Mouse (Mus musculus): ENCODE results near the gene Cul1.
"Not testable (repeated sequence)": the region's sequence is repeated elsewhere in the genome, so short reads cannot be mapped to it uniquely, and the experiment has no call there.

Gene Cul1

GRCm38 (mm10) chr6:47453098-47453497 is at the start of gene Cul1:
Gene Cul1 (plus strand): TSS chr6:47453398.
- no peak for DNase-seq (ENCODE audit: low spot score in 2 of 2)

- no peak for DNase-seq (ENCODE audit: low spot score in 2 of 2)
These were observed 48.5 kb upstream of the Cul1 start for GRCm38 (mm10) chr6:47404419-47405382.

GRCm38 (mm10) chr6:47412886-47413606 is 40.2 kb upstream of the Cul1 start:
- no peak for DNase-seq (ENCODE audit: low spot score in 2 of 2)

DNA sequence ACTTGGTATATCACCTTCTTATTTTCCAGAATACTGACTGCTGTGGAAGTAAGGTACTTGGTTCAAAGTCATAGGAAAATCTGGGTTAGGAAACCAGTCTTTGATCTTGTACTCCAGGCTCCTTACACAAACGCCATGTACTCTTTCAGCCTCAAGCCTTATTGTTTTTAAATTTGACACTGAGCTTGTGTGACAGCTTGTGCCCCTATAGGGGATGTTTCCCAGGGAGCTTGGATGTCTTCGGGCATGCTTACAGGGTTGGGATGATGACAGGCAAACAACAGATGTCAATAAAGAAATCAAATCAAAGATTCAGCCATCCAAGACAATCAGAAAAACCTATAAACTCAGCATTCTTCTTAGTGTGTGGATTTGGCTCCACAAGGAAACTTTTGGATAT is 39.5 kb upstream of the Cul1 start:
- DNase-seq (ENCODE audit: low spot score in 2 of 2) = no peak

DNA sequence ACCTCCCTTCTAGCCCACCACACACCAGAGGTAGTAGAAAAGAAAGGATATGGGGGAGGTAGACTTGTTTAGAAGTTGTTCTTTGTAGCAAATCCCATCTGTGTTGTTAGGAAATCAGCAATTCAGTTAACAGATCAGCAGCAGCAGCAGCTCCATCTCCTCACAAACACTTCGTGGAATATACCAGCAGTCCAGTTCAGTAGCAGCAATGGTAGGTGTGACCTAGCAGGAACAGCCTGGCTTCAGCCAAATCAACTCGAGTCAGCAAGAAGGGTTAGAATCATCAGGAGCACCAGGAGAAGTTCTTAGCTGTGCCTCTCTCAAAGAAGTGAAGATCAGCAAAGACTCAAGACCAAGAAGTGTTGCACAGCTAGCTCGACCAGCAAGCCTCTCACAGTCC is 34.5 kb upstream of the Cul1 start:
- no peak for DNase-seq (ENCODE audit: low spot score in 2 of 2)

- no peak for DNase-seq (ENCODE audit: low spot score in 2 of 2)
These were observed 33.0 kb upstream of the Cul1 start for GRCm38 (mm10) chr6:47420156-47420555.

DNA sequence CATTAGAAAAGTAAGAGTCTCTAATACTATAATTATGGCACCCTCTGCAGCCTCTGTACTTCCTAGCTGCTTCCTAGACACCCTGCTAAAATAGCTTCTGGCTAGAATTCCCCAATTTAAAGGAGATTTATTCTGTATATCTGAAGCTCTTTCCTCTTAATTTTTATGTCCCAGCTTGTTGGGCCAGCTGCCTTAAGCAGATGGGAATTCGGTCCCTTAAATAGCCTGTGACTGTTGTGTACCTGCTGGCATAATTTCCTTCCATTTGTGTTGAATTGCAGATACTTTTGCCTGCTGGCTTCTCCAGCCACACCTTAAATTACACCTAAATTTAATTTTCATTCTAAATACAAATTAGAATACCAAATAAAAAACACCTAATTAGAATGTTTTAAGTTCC is 32.0 kb upstream of the Cul1 start:
- DNase-seq (ENCODE audit: low spot score in 2 of 2) = no peak

DNA sequence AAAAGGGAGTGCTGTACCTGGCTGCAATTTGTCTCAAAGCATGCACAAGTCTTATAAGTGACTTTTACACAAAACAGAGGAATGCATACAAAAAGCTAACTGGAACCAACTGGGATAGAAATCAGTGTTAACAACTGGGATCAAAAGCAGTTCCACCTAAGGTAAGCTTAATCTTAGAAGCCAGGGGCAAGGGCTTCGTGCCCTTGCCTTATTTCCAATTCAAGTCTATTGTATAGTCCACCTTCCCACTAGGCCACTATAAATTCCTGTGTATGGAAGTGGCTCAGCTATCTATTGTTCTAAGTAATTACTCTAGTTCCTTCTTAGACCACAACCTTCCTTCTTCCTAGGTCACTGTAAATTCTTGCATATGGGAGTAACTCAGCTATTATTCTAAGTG is 27.1 kb upstream of the Cul1 start:
- no peak for DNase-seq (ENCODE audit: low spot score in 2 of 2)

- not testable (repeated sequence) for DNase-seq (ENCODE audit: low spot score in 2 of 2)
These were observed 26.6 kb upstream of the Cul1 start for GRCm38 (mm10) chr6:47426556-47426955.

- DNase-seq (ENCODE audit: low spot score in 2 of 2) = not testable (repeated sequence)
These were observed 20.4 kb upstream of the Cul1 start for GRCm38 (mm10) chr6:47432795-47433194.

DNA sequence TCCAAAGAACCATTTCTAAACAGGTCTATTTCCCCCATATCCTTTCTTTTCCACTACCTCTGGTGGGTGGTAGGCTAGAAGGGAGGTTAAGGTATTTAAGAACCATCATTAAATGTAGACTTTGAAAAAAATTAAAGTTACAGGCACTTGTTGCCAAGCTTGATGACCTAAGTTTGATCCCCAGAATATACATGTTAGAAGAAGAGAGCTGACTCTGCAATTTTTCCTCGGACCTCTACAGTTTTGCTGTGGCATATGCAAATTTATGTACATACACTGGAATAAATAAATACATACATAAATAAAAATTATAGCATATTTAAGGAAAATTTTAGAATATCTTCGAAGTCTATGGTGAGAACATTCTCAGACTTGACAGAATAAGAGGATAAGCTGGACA is 13.1 kb upstream of the Cul1 start:
- DNase-seq (ENCODE audit: low spot score in 2 of 2) = no peak

DNA sequence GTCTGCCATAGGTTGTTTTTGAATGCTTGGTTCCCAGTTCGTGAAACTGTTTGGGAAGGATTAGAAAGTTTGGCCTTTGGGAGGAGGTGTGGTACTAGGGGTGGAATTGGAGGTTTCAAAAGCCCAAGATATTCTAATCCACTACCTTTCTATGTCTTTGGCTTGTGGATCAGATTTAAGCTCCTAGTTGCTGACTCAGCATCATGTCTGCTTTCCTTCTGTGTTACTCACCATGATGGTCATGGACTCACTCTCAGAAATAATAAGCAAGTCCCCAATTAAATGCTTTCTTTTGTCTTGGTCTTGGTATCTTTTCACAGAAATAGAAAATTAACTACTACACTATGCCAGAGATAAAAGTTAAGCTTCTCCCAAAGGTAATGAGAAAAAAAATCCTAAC is 5.5 kb upstream of the Cul1 start:
- no peak for DNase-seq (ENCODE audit: low spot score in 2 of 2)

GRCm38 (mm10) chr6:47453522-47454130 is 428 bp downstream of the Cul1 start:
- peak; percentile 35 to 70 for DNase-seq (ENCODE audit: low spot score in 2 of 2)

- DNase-seq (ENCODE audit: low spot score in 2 of 2) = peak; percentile 58 to 71
These were observed 955 bp downstream of the Cul1 start for GRCm38 (mm10) chr6:47454131-47454574.

GRCm38 (mm10) chr6:47454575-47455571 is 1.7 kb downstream of the Cul1 start:
- peak; percentile 30 to 74 for DNase-seq (ENCODE audit: low spot score in 2 of 2)

GRCm38 (mm10) chr6:47455843-47456242 is 2.6 kb downstream of the Cul1 start:
- no peak for DNase-seq (ENCODE audit: low spot score in 2 of 2)

DNA sequence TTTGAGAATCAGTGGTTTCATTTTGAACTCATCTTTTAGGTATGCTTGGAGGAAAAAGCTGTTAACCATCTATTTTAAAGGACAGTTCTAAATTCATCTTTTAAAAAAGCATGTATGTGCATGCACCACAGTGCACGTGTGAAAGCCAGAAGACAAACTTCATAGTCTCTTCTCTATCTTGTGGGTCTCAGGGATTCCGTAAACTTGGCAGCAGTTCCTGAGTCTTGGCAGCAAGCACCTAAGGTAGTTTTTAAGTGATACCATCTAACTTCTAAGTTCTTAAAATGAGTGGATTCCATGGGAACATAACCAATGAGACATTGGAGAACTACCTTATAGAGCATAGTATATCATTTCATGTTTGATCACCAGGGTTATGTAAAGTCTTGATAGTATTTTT is 3.7 kb downstream of the Cul1 start:
- no peak for DNase-seq (ENCODE audit: low spot score in 2 of 2)

DNA sequence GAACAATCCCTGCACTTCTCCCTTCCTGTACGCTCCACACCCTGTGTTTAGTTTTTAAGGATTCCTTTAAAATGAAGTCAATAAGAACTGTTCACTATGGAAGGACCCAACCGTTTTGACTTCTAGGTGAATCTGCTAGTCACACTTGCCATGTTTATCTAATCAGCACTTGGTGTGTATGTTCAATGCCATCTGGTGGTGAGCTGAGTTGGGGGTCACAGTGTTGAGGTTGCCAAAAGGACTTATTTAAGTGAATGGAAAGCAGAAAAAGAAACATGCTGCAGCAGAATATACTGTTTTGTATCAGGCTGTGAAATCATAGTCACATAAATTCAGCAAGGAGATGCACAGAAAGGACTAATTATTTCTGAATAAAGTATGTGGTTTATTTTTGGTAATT is 12.2 kb downstream of the Cul1 start:
- DNase-seq (ENCODE audit: low spot score in 2 of 2) = peak in 1 of 2 experiments; percentile 2

DNA sequence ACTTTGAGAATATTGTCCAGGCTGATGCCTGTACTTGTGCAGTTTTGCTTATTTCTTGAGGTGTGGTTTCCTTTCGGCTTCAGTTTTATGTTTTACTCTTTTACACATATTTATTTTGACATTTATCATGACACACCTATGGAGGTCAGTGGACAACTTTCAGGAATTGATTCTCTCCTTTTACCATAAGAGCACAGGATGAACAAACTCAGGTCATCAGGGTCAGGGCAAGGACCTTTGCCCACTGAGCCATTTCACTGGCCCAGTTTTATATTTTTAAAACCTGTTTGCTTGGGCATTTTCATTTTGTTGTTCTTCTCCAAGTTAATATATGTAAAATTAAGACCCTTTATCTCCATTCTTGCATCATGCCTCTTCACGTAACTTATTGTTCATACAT is 13.3 kb downstream of the Cul1 start:
- no peak for DNase-seq (ENCODE audit: low spot score in 2 of 2)

- no peak for DNase-seq (ENCODE audit: low spot score in 2 of 2)
These were observed 13.9 kb downstream of the Cul1 start for GRCm38 (mm10) chr6:47467058-47467457.

DNA sequence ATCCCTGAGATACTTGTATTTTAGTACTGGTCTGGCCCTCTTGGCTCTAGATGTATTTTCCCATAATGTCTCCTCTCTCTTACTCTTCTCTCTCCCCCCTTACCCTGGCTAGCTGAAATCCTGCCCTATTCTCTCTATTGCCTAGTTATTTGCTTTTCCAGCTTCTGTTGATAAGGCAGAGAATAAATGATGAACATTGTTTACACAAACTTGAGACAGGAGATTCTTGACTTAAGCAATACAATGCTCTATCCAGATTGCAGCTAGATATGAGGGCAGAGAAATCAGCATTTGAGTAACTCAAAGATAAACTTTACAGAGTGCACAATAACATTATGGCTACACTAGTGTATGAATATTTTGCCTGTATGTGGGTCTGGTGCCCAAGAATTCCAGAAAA is 16.6 kb downstream of the Cul1 start:
- DNase-seq (ENCODE audit: low spot score in 2 of 2) = no peak

Measured in cerebellum, postnatal 4 days (tissue).